Mouse (Mus musculus): ENCODE results near the gene Nat14.

Gene Nat14

GRCm38 (mm10) chr7:4948386-4948785 is 26.6 kb downstream of the Nat14 start:
- in situ Hi-C loops (cut with MboI): loop anchor here (10.0 kb wide), 1 partner anchor 394 kb away; no protein-coding TSS in a partner anchor

GRCm38 (mm10) chr7:4950561-4951342 is 28.9 kb downstream of the Nat14 start:
- in situ Hi-C loops (cut with MboI): no loop called here

GRCm38 (mm10) chr7:4953815-4954445 is 32.1 kb downstream of the Nat14 start:
- in situ Hi-C loops (cut with MboI): no loop called here

GRCm38 (mm10) chr7:4957361-4957760 is 35.5 kb downstream of the Nat14 start:
- in situ Hi-C loops (cut with MboI): no loop called here

GRCm38 (mm10) chr7:4963527-4963926 is 41.7 kb downstream of the Nat14 start:
- in situ Hi-C loops (cut with MboI): no loop called here

- in situ Hi-C loops (cut with MboI): no loop called here
These were observed 42.4 kb downstream of the Nat14 start, which contains the start of gene Sbk2 for GRCm38 (mm10) chr7:4964272-4964671. TSS of gene Sbk2 (minus strand) at chr7:4964406.

- in situ Hi-C loops (cut with MboI): no loop called here
These were observed 43.2 kb downstream of the Nat14 start for GRCm38 (mm10) chr7:4964988-4965387.

- in situ Hi-C loops (cut with MboI): no loop called here
These were observed 49.2 kb downstream of the Nat14 start, which contains the start of gene Sbk3 for GRCm38 (mm10) chr7:4971068-4971467. TSS of gene Sbk3 (minus strand) at chr7:4971168.

GRCm38 (mm10) chr7:4971710-4972109 is 49.9 kb downstream of the Nat14 start:
- in situ Hi-C loops (cut with MboI): no loop called here

GRCm38 (mm10) chr7:4972321-4973047 is 50.7 kb downstream of the Nat14 start:
- in situ Hi-C loops (cut with MboI): no loop called here

Data from mature B cell (primary cell).